Mouse (Mus musculus): ENCODE results near the gene Sept9. TPM values are rescaled to one million over a fixed set of nuclear protein-coding genes. Genes with fewer than 3 reads are reported as not detected.

The Sept9 gene
- total RNA-seq, 2 experiments from 2014 or later: 32.2 to 35.2 TPM

- DNase-seq (ENCODE audit: low spot score): no peak
Observed at GRCm38 (mm10) chr11:117239617-117240016, 40.2 kb downstream of the Sept9 start.

GRCm38 (mm10) chr11:117240322-117240721, 40.9 kb downstream of the Sept9 start:
- DNase-seq (ENCODE audit: low spot score): no peak
- intact Hi-C loops (cut with DNase I): no loop called here

More at GRCm38 (mm10) chr11:117239617-117240016, 40.2 kb downstream of the Sept9 start:
- intact Hi-C loops (cut with DNase I): loop anchor here (2.0 to 5.0 kb wide), 3 partner anchors 27 to 73 kb away; no protein-coding TSS in a partner anchor

GRCm38 (mm10) chr11:117240861-117241738, 41.6 kb downstream of the Sept9 start:
- DNase-seq (ENCODE audit: low spot score): no peak

GRCm38 (mm10) chr11:117242339-117243084, 43.1 kb downstream of the Sept9 start:
- DNase-seq (ENCODE audit: low spot score): no peak
- intact Hi-C loops (cut with DNase I): no loop called here

More at GRCm38 (mm10) chr11:117240861-117241738, 41.6 kb downstream of the Sept9 start:
- intact Hi-C loops (cut with DNase I): no loop called here

GRCm38 (mm10) chr11:117243536-117244290, 44.3 kb downstream of the Sept9 start:
- DNase-seq (ENCODE audit: low spot score): no peak
- intact Hi-C loops (cut with DNase I): no loop called here

- no peak for DNase-seq (ENCODE audit: low spot score)
- intact Hi-C loops (cut with DNase I): no loop called here
Observed at GRCm38 (mm10) chr11:117245041-117245725, 45.7 kb downstream of the Sept9 start.

GRCm38 (mm10) chr11:117245846-117246245, 46.4 kb downstream of the Sept9 start:
- intact Hi-C loops (cut with DNase I): no loop called here
- no peak for DNase-seq (ENCODE audit: low spot score)

- DNase-seq (ENCODE audit: low spot score): peak; percentile 36
- intact Hi-C loops (cut with DNase I): no loop called here
Observed at GRCm38 (mm10) chr11:117246286-117246685, 46.8 kb downstream of the Sept9 start.

- peak; percentile 66 for DNase-seq (ENCODE audit: low spot score)
- intact Hi-C loops (cut with DNase I): no loop called here
Observed at GRCm38 (mm10) chr11:117246981-117247431, 47.5 kb downstream of the Sept9 start.

- no peak for DNase-seq (ENCODE audit: low spot score)
- intact Hi-C loops (cut with DNase I): no loop called here
Observed at GRCm38 (mm10) chr11:117247541-117247940, 48.1 kb downstream of the Sept9 start.

GRCm38 (mm10) chr11:117248734-117249248, 49.3 kb downstream of the Sept9 start:
- no peak for DNase-seq (ENCODE audit: low spot score)
- intact Hi-C loops (cut with DNase I): loop anchor here (2.0 kb wide), 1 partner anchor 16 kb away; no protein-coding TSS in a partner anchor

GRCm38 (mm10) chr11:117249282-117249984, 50.0 kb downstream of the Sept9 start:
- no peak for DNase-seq (ENCODE audit: low spot score)
- intact Hi-C loops (cut with DNase I): loop anchor here (2.0 kb wide), 1 partner anchor 15 kb away; no protein-coding TSS in a partner anchor

- DNase-seq (ENCODE audit: low spot score): no peak
- intact Hi-C loops (cut with DNase I): loop anchor here (2.0 kb wide), 1 partner anchor 15 kb away; no protein-coding TSS in a partner anchor
Observed at GRCm38 (mm10) chr11:117249985-117250928, 50.8 kb downstream of the Sept9 start.

- intact Hi-C loops (cut with DNase I): no loop called here
- no peak for DNase-seq (ENCODE audit: low spot score)
Observed at GRCm38 (mm10) chr11:117251755-117252154, 52.3 kb downstream of the Sept9 start.

- no peak for DNase-seq (ENCODE audit: low spot score)
- intact Hi-C loops (cut with DNase I): no loop called here
Observed at GRCm38 (mm10) chr11:117252846-117253245, 53.4 kb downstream of the Sept9 start.

- intact Hi-C loops (cut with DNase I): no loop called here
- no peak for DNase-seq (ENCODE audit: low spot score)
Observed at GRCm38 (mm10) chr11:117254161-117255107, 55.0 kb downstream of the Sept9 start.

Measured in heart, postnatal 25 days (tissue).